Mouse (Mus musculus): ENCODE data around the gene Ythdf2. TPM values are rescaled to one million over a fixed set of nuclear protein-coding genes. Genes with fewer than 3 reads are reported as not detected.
"Not testable (repeated sequence)": the region's sequence is repeated elsewhere in the genome, so short reads cannot be mapped to it uniquely, and the experiment has no call there.

The Ythdf2 gene
- total RNA-seq, 2 experiments from 2014 or later, result 27.3 to 27.6 TPM

DNA sequence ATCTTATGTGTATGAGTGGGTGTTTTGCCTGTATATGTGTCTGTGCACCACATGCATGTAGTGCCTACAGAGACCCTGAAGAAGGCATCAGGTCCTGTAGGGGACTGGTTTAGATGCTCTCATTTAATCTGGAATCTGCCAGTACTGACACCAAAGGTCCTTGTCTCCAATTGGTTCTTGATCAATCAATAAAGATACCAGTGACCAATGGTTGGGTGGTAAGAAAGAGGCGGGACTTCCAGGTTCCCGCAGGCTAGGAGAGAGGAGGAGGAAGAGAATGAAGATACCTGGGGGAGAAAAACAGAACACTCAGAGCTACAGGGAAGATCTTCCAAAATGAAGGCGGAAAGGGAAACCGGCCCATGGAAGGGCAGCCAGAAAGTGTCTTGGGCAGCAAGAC lies 26.3 kb upstream of the Ythdf2 start:
- intact Hi-C loops (cut with DNase I), result no loop called here
- no peak for DNase-seq
- TF ChIP-seq CTCF (IDR thresholded peaks at IDR 0.05), result no peak
- H3K4me3 ChIP-seq, result no peak overlapping the region
- no peak overlapping the region for H3K27ac ChIP-seq

DNA sequence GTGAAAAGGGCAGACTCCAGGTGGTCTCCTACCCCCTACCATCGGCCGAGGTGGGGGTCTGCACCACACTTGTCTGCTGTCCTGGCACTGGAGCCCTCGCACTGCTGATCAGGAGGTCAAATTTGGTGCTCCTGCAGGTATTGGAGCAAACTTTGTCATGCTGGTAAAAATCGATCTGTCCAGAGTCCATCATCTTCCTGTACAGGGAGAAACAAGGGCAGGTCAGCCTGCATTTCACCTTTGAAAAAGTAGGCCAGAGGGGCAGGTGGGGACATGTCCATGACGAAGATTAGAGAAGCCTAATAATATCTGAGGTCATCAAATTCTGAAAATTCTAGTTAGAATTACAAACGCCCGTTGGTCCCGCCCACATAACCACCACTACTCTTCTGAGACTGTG lies 22.6 kb upstream of the Ythdf2 start:
- intact Hi-C loops (cut with DNase I), result no loop called here
- no peak overlapping the region for H3K4me3 ChIP-seq
- no peak for TF ChIP-seq CTCF (IDR thresholded peaks at IDR 0.05)
- no peak overlapping the region for H3K27ac ChIP-seq
- DNase-seq, result no peak

DNA sequence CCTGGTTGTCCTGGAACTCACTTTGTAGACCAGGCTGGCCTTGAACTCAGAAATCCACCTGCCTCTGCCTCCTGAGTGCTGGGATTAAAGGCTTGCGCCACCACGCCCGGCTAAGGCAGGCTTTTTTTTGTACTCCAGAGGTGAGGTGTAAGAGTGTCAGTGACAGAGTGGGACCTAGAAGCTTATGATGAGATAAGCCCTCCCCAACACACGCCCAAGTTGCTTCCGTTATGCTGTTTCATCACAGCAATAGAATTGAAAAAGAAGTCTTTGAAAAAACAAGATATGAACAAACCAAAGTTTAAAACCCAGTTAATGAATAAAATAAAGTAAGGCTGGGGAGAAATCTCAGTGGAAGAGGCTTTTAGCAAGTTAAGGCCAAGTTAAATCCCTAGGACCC lies 18.3 kb upstream of the Ythdf2 start:
- Histone ChIP-seq H3K27ac (no peak overlapping the region), H3K4me3 (no peak overlapping the region)
- DNase-seq, result no peak
- no peak for TF ChIP-seq CTCF (IDR thresholded peaks at IDR 0.05)
- intact Hi-C loops (cut with DNase I), result no loop called here

DNA sequence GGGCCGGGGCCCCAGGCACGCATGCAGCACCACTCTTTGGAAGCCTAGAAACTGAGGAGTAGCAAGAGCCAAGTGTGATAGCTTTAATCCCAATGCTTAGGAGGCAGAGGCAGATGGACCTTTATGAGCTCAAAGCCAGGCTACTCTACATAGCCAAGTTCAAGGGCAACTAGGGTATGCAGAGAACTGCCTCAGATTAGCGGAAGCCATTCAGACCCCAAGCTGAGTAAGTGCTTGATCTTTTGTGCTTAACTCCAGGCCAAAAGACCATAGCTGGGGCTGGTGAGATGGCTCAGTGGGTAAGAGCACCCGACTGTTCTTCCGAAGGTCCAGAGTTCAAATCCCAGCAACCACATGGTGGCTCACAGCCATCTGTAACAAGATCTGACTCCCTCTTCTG lies 9.9 kb upstream of the Ythdf2 start:
- not testable (repeated sequence) for H3K27ac ChIP-seq

DNA sequence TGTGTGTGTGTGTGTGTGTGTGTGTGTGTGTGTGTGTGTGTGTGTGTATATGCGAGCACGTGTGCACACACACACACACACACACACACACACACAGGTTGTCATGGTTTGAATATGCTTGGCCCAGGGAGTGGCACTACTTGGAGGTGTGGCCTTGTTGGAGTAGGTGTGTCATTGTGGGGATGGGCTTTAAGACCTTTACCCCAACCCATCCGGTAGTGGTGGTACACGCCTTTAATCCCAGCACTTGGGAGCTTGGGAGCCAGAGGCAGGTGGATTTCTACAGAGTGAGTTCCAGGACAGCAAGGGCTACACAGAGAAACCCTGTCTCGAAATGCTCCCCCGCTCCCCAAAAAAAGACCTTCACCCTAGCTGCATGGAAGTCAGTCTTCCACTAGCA lies 6.3 kb upstream of the Ythdf2 start:
- intact Hi-C loops (cut with DNase I); DNase-seq; H3K4me3 ChIP-seq; H3K27ac ChIP-seq: not testable (repeated sequence)

More for the DNA sequence above, 9.9 kb upstream of the Ythdf2 start:
- DNase-seq; H3K4me3 ChIP-seq; intact Hi-C loops (cut with DNase I): not testable (repeated sequence)

DNA sequence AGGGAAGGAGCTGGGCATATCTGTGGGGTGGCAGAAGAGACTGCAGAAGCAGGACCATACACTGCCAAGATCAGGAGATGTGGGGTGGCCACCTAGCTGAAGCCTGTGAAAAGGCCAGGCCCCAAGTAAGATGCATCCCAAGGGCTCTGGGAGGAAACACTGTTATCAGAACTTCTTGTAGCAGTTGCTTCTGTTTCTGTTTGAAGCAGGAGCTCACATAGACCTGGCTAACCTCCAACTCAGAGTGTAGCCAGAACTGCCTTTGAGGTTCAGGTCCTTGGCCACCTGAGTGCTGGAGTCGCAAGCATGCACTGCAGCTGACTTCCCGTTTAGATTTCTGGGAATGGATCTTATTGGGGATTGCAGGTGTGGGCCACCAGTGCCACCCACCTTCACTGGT lies 5.7 kb upstream of the Ythdf2 start:
- no peak for DNase-seq
- Histone ChIP-seq H3K4me3 (no peak overlapping the region), H3K27ac (no peak overlapping the region)
- no peak for TF ChIP-seq CTCF (IDR thresholded peaks at IDR 0.05)
- intact Hi-C loops (cut with DNase I), result no loop called here

DNA sequence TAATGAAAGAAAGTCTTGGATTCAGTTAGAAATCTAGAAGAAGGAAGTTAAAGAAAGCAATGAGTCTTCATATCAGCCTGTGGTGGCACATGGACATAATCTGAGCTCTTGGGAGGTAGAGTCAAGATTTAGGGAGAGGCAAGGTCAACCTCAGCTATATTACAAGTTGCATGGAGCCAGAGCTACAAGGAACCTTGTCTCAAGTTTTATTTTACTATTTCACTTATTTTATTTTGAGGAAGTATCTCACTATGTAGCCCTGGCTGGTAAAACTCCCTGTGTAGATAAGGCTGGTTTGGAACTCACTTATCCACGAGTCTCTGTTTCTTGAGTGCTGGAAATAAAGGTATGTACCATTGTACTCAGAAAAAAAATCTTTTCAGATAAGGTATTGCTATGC lies 4.5 kb upstream of the Ythdf2 start:
- DNase-seq, result no peak
- Histone ChIP-seq H3K4me3 (no peak overlapping the region), H3K27ac (no peak overlapping the region)
- TF ChIP-seq CTCF (IDR thresholded peaks at IDR 0.05), result no peak
- intact Hi-C loops (cut with DNase I), result no loop called here

DNA sequence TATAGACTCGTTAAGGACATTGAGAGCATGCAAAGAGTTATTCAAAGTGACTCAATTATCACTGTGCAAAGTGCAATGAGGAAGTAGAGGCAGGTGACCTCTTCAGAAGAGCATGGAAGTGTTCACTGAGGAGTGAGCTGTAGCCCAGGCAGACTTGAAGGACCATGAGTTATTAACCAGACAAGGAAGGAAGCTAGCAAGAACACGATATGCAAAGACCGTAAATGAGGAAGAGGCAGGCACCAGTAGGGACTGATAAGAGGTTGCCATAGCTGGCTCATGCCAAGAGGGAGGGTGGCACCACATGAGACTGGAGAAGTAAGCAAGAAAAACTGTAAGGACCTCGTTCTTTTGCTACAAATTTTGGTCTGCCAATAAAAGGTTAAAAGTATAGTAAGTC lies 2.7 kb upstream of the Ythdf2 start:
- intact Hi-C loops (cut with DNase I), result no loop called here
- no peak for TF ChIP-seq CTCF (IDR thresholded peaks at IDR 0.05)
- Histone ChIP-seq H3K27ac (no peak overlapping the region), H3K4me3 (no peak overlapping the region)
- no peak for DNase-seq

DNA sequence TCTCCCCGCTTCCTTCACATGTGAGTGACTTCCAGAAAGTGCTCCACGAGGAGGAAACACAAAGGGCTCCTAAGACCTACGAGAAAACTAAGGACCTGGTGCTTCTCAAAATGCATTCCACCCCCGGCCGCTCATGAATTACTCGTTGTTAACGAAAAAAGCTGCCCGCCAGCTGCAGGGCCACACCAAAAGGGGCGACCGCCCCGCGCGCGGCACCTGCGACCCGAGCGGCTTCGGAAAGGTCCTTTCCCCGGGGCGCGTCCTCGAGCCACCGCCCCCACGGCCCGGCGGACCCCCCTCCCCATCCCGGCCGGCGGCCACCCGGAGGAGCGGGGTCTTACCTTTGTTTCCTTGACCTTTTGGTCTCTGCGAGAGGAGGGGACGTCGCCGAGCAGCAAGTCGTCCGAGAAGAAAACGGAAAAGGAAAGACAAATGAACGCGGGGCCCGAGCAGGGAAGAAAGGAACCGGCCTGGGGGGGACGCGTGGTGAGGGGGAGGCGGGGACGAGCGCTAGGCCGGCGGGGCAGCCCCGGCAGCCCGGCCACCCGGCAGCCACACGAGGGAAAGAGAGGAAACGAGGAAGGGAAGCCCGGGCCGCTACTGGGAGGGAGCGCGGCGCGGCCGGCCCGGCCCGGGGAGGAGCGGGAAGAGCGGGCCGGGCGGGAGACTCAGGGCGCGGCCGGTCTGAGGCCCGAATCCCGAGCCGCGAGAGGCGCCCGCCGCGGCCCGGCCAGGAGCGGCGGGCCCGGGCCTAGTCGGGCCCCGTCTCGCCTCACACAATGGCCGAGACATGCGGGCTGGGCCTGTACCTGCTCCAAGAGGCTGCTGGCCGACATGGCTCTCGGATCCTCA lies 786 bp downstream of the Ythdf2 start:
- peak overlapping the region; percentile 99 for H3K27ac ChIP-seq
- intact Hi-C loops (cut with DNase I), result no loop called here
- peak overlapping the region; percentile 93 for H3K4me3 ChIP-seq
- no peak for TF ChIP-seq CTCF (IDR thresholded peaks at IDR 0.05)
- peak; percentile 45 for DNase-seq

DNA sequence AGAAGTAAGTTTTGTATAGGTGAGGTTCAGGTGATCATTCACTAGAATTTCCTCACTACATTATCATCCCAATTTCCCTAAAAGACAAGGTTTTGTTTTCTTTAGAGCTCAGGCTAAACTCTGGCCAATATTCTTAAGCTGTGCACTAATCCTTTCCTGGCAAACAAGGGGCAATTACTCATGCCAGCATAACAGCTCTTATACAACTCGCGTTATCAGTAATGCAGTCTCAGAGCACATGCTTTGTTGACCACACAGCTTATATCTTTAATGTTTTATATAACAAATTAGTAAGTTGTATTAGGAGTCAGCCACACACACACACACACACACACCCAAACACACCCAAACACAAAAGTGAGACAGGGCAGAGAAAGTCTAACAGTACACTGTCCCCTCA lies 1.8 kb downstream of the Ythdf2 start:
- DNase-seq, result no peak
- peak overlapping the region; percentile 93 for H3K4me3 ChIP-seq
- H3K27ac ChIP-seq, result peak overlapping the region; percentile 99; the same call in 1 of the 2 replicates
- intact Hi-C loops (cut with DNase I), result no loop called here
- no peak for TF ChIP-seq CTCF (IDR thresholded peaks at IDR 0.05)

DNA sequence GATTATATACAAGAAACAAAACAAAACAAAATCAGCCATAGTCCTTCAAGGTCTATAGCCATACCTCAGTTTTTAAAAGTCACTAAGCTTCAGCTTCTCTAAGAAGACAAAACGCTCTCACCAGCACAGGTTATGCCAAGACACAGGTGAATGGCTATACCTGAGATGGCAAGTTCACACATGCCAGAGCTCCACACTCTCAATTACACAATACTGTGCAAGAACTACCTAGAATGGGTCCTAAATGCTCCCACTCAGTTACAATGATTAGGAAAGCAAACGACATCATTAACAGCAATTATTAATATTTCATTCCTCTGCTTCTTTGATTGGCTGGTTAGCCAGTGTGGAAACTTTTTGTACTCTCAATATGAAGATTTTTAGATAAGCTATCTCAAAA lies 2.8 kb downstream of the Ythdf2 start:
- no peak for TF ChIP-seq CTCF (IDR thresholded peaks at IDR 0.05)
- no peak for DNase-seq
- no peak overlapping the region for H3K4me3 ChIP-seq
- intact Hi-C loops (cut with DNase I), result no loop called here
- no peak overlapping the region for H3K27ac ChIP-seq

DNA sequence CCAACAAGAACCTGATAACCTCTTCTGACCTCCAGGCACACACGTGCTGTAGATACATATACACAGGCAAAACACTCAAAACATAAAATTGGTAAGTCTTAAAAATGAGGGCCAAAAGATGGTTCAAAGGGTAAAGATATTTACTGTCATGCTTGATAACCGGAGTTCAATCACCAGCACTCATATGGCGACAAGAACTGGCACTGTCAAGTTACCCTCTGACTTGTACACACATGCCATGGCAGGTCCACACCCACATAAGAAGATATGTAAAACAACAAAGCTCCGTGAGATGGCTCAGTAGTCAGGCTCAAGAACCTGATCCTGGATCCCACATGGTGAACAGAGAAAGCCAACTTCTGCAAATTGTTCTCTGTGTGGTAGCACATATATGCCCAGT lies 4.8 kb downstream of the Ythdf2 start:
- no peak overlapping the region for H3K27ac ChIP-seq
- H3K4me3 ChIP-seq, result no peak overlapping the region

DNA sequence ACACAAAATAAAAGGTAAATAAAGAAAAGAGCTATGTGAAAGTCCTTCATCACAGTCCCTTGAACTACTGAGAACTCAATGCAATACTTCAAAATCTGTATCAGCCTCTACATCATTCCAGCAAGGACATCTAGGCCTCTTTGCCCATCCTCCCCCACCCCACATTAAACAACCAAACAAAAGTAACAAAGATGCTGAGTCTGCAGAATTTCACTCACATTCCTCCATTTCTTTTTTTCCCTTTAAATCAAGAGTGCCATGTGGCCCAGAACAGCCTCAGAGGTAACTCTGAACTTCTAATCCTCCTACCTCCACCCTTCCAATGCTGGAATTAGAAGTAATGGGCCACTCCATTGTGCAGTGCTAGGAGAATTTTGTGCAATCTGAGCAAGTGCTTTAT lies 13.3 kb downstream of the Ythdf2 start:
- Histone ChIP-seq H3K4me3 (no peak overlapping the region; the same call in 1 of the 2 replicates), H3K27ac (peak overlapping the region; percentile 72)
- DNase-seq, result no peak
- TF ChIP-seq CTCF (IDR thresholded peaks at IDR 0.05), result no peak
- intact Hi-C loops (cut with DNase I), result no loop called here

More for the DNA sequence above, 4.8 kb downstream of the Ythdf2 start:
- intact Hi-C loops (cut with DNase I), result no loop called here
- no peak for DNase-seq
- TF ChIP-seq CTCF (IDR thresholded peaks at IDR 0.05), result no peak

DNA sequence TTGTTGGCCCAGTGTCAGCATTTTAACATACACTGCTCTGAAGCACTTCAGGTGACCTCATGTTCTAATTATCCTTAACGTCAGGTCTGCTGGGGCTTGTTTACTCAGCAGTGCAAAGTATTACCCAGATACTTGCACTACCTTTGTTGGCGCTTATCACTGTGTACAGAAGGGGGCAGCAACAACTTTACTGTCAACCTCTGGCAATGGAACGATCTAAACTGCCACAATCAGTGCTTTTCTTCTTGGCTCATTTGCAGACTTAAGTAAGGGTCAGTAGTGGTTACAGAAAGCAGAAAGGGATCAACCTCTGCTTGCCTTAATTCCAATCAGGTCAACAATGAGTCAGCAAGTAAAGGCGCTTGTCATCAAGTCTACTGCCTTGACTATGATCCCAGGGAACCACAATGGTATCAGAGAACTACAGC lies 13.8 kb downstream of the Ythdf2 start:
- intact Hi-C loops (cut with DNase I), result no loop called here
- DNase-seq, result no peak
- H3K4me3 ChIP-seq, result no peak overlapping the region; the same call in 1 of the 2 replicates
- peak overlapping the region; percentile 72 for H3K27ac ChIP-seq
- TF ChIP-seq CTCF (IDR thresholded peaks at IDR 0.05), result peak; percentile 49
